Mouse (Mus musculus): ENCODE measurements around the gene Zfp428.
"Not testable (repeated sequence)": the region's sequence is repeated elsewhere in the genome, so short reads cannot be mapped to it uniquely, and the experiment has no call there.

Gene Zfp428

DNA sequence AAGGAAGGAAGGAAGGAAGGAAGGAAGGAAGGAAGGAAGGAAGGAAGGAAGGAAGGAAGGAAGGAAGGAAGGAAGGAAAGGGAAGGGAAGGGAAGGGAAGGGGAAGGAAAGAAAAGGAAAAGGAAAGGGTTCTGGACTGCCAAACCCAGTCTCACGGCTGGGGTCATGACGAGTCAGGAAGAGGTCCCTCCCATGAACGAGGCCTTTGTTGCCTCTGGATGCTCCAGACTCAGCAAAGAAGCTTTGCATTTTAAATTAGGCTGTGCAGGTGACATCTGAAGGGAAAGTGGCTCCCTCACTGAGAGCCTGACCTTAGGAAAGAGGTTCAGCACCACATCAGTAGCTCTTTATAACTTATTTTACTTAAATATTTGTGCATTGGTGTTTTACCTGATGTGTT is 12.3 kb downstream of the Zfp428 start:
- no peak for DNase-seq (ENCODE audit: low spot score in 2 of 2)

DNA sequence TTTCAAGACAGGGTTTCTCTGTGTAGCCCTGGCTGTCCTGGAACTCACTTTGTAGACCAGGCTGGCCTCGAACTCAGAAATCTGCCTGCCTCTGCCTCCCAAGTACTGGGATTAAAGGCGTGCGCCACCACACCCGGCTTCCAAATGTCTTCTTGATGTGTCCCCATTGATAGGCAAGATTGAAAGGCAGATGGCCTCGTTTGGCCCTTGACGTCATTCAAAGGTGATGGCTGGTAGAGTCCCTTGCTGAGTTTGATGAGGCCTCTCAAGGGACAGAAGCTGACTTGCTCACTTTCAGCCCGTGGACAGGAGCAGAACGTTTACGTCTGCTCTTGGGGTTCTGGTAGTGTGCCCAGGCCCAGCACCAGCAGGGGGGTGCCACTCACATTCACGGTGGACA is 13.2 kb downstream of the Zfp428 start:
- not testable (repeated sequence) for DNase-seq (ENCODE audit: low spot score in 2 of 2)

GRCm38 (mm10) chr7:24522805-24523204 is 16.0 kb downstream of the Zfp428 start:
- no peak for DNase-seq (ENCODE audit: low spot score in 2 of 2)

DNA sequence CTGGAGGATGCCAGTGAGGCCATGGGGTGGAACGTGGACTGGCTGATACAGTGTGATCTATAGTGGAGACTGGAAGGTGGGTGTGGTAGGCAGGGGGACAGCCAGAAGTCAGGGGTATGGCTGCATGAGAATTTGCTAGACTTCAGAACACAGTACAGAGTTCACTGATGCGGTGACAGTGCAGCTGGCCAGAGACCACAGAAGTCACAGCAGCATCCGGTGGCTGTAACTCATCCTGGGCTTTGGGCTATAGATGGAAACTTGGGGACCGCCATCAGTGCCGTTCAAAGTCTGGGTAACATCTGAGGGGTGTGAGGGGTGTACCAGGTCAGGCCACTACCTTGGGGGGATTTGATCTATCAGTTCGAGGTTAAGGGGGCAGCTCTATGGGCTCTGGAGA is 16.9 kb downstream of the Zfp428 start:
- no peak for DNase-seq (ENCODE audit: low spot score in 2 of 2)

DNA sequence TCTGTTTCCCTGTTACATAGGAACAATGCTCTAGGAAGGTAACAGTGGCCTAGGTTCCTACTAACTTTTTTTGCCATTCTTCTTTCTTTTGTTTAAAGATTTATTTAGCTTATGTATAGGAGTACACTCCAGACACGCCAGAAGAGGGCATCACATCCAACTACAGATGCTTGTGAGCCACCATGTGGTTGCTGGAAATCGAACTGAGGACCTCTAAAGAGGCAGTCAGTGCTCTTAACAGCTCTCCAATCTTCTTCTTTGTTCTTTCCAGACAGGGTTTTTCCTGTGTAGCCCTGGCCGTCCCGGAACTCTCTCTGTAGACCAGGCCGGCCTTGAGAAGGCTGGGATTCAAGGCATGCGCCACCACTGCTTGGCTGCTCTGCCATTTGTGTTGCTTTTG is 18.2 kb downstream of the Zfp428 start:
- DNase-seq (ENCODE audit: low spot score in 2 of 2), result no peak

DNA sequence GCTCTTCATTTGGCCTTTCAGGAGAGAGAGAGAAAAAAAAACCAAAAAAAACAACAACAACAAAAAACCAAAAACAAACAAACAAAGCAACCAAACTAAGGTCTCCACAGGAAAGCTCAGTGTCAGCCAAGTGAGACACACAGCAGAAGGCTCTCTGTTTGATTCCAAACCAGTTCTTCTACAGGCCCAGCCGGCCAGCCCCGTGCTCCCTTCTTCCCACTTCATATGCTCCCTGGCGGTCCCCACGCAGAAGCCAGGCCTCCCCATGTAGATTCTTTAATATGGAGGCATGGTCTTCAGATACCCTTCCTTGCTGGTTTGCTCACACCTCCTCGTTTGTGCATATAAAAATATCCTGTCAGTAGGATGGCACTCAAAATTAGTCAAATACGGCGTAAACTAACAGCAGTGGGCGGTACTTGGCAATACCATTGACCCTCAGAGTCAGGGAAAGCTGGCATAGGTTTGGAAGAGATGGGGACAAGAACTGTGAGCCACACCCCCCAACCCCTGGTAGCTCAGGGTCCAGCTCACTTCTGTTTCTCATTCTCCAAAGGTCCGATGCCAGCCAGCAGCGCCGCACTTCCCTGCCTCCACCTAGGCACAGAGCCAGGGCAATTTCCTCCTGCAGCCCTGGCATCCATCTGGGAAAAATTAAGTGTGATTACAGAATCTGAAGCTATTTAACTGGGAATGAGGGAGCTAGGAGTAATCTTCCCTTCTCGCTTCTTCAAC is 19.0 kb downstream of the Zfp428 start:
- DNase-seq (ENCODE audit: low spot score in 2 of 2), result no peak

DNA sequence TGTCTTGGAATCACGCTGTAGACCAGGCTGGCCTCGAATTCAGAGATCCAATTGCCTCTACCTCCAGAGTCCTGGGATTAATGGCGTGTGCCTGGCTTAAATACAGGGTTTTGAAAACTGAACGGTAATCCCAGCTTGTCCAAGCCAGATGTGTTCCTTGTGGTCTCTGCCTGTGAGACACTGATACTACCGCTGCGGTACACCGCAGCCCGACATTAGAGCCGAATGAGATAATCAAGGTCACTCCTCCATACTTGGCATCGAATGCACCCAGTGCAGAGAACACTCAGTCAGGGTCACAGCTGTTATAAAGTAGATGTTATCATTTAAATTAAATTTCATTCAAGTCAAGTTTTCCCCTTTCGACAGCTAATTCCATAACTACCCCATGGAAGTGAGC is 22.1 kb downstream of the Zfp428 start:
- DNase-seq (ENCODE audit: low spot score in 2 of 2), result no peak

DNA sequence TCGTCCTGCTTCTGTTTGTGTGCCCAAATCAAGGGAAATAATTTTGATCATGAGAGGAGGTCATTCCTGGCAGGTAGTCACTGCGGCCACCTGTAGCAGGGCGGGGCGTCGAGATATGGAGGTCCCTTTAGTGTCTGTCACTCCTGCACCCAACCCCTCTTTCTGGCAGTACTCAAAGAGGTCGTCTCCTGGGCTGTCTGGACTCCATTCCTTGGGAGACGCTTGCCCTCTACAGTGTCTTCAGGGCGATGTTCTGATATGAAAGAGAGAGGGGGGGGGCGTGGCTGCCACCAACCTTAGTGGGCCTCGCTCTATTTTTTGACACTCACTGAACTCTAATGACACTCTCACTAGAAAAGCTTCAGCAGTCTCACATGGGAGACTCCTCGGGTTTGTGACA is 22.8 kb downstream of the Zfp428 start:
- DNase-seq (ENCODE audit: low spot score in 2 of 2), result no peak

GRCm38 (mm10) chr7:24530062-24530931 is 23.5 kb downstream of the Zfp428 start, which contains the start of gene Irgq:
Irgq (plus strand) TSS chr7:24530689.
- DNase-seq (ENCODE audit: low spot score in 2 of 2), result peak; percentile 96 to 98

DNA sequence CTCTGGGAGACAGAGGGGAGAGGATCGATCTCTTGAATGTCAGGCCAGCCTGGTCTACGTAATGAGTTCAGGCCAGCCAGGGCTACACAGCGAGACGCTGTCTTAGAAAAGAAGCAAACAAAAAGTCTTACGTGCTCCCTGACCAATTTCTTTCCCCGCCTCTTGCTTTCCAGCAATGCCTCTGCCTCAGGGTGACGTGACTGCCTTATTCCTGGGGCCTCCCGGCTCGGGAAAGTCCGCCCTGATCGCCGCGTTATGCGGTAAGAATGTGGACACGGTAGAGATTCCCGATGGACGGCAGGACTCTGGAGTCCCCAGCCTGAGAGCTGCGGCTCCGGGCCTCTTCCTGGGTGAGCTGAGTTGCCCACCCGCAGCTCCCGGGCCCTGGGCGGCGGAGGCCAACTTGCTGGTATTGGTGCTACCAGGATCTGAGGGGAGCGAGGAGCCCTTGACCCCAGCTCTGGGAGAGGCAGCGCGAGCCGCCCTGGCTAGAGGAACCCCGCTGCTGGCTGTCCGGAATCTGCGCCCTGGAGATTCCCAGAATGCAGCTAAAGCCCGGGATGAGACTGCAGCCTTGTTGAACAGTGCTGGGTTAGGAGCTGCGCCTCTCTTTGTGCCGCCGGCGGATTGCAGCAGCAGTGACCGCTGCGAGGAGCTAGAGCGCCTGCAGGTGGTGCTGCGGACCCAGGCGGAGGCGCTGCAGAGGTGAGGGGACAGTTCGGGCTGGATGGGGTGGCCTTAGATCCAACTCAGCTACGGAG is 24.6 kb downstream of the Zfp428 start:
- peak; percentile 72 to 87 for DNase-seq (ENCODE audit: low spot score in 2 of 2)

DNA sequence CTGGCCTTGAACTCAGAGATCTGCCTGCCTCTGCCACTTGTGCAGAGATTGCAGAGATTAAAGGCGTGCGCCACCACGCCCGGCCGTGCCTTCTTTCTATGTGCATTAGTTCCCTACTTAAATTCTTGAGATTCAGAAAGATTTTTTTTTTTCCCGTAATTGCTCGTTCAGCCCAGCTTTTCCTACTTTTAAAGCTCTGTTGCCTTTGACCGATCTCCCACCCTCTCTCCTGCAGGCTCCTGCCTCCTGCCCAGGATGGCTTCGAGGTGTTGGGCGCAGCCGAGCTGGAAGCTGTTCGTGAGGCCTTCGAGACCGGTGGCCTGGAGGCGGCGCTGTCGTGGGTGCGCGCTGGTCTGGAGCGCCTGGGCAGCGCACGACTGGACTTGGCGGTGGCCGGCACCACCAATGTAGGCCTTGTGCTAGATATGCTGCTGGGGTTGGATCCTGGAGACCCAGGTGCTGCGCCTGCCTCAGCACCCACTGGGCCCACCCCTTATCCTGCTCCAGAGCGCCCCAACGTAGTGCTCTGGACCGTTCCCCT is 26.3 kb downstream of the Zfp428 start:
- no peak for DNase-seq (ENCODE audit: low spot score in 2 of 2)

- DNase-seq (ENCODE audit: low spot score in 2 of 2), result no peak
These were observed 27.0 kb downstream of the Zfp428 start for GRCm38 (mm10) chr7:24533806-24534205.

- no peak for DNase-seq (ENCODE audit: low spot score in 2 of 2)
These were observed 27.5 kb downstream of the Zfp428 start for GRCm38 (mm10) chr7:24534301-24534700.

- DNase-seq (ENCODE audit: low spot score in 2 of 2), result no peak
These were observed 30.3 kb downstream of the Zfp428 start for GRCm38 (mm10) chr7:24537081-24537480.

DNA sequence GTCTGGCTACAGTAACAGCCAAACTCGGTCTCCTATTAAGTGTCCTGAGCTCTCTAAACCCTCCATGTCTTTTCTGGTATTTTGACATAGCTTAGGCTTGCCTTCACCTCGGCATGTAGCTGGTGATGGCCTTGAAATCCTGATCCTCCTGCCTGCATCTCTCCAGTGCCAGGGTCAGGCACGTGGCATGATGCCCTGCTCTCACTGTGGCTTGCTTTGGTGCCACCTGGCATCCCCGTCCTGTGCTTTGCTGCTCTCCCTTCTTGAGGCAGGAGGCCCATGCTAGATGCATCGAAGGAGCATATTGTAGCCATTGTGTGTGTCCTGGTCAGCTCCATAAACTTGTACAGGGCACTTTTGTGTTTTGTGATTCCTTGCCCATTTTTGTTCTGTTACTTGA is 30.8 kb downstream of the Zfp428 start:
- DNase-seq (ENCODE audit: low spot score in 2 of 2), result no peak

GRCm38 (mm10) chr7:24538154-24538553 is 31.3 kb downstream of the Zfp428 start:
- no peak for DNase-seq (ENCODE audit: low spot score in 2 of 2)

DNA sequence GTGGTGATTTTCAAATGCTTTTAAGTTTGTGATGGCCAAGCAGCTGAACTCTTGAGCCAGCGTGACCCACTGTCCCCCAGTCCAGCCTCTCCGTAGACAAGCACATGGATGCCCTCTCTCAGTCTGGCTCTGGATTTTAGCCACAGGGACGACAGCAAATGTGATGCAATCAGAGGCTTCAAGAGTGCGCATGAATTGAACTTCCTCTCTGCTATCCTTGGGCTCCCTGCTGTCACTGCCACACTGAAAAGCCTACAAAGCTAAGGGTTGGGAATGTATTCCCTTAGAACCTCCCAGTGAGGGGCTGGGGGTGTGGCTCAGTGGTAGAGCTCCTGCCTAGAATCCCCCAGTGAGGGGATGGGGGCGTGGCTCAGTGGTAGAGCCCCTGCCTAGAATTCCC is 31.9 kb downstream of the Zfp428 start:
- no peak for DNase-seq (ENCODE audit: low spot score in 2 of 2)

DNA sequence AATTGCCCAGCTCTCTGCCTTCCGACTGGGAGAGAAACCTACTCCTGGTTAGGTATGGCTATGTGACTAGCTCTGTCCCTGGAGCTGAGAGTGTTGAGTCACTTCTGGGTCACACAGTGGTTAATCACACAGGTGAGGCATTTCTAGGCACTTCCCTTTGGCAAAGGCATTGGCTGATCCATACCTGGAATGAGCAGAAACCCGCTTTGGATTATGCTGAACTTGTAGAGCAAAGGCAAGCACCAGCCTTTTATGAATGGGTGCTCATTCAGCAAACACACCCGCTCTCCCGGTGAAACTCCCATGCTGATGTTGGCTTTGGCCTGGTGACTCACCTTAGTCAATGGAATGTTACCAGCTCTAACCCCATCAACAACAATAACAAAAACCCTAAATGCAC is 32.9 kb downstream of the Zfp428 start:
- no peak for DNase-seq (ENCODE audit: low spot score in 2 of 2)

DNA sequence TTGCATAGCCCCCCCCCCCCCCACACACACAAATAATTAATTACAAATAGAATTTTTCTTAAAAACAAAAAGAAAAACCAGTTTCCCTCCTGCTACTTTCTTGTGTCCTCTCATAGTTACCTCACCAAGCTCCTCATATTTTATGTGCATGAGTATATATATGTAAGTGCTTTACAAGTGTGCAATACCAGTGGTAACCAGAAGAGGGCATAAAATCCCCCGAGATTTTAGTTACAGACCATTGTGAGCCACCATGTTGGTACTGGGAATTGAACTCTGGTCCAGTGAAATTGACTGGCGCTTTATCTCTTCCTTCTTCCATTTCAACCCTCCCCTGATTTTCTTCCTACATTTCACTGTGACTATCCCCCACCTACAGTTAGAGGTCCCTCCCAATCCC is 37.7 kb downstream of the Zfp428 start:
- DNase-seq (ENCODE audit: low spot score in 2 of 2), result no peak

DNA sequence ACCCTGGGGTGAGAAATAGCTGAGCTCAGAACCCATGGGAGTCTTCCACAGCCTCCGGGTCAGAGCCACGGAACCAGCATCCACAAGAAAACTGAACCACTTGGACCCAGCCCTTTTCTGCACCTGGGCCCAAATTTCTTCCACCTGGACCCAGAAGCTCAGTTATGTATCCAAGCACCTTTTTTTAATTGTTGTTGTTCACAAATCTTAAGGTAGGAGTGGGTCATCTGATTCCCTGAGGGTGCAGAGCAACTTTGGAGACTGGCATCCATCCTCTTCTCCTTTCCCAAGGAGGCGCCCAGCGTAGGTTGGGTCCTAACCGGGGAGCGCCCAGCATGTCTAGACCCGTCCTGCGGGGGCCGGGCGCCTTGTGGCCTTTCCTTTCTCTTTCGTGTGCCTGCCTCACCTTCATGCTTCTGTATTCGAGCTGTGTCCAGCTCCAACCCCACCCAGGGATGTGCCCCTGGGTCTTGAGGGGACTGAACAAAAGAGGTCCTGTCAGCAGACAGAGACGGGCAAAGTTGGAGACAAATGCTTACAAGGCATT is 39.3 kb downstream of the Zfp428 start, which contains the start of the genes Pinlyp and Xrcc1:
Gene Pinlyp, minus strand, starts transcription at position 51 of the 547 bp plus-strand sequence.
Gene Xrcc1, plus strand, starts transcription at position 222 of the 547 bp plus-strand sequence.
- no peak for DNase-seq (ENCODE audit: low spot score in 2 of 2)

- peak; percentile 98 to 100 for DNase-seq (ENCODE audit: low spot score in 2 of 2)
These were observed 40.0 kb downstream of the Zfp428 start for GRCm38 (mm10) chr7:24546634-24547389.
